10 mouse cellular contexts compared by ENCODE assay signal in genomic region chr8:108454561-108455311, GRCm38 (mm10).
A peak's percentile ranks its signal among the peaks of the same experiment; 100 is the strongest.
DNase-seq lines count a peak whose midpoint lies in the region; ATAC-seq and TF ChIP-seq lines count a peak whose summit lies in the region.
"Had no signal": no experiment of that assay in that cellular context is flagged by ENCODE, and none has a peak within 500 bp of the region (broad histone marks: within the 10 kb centered on the region; RNA-seq: fewer than 3 reads in every experiment).

No protein-coding gene starts in this region.

- ATAC-seq in embryonic facial prominence, embryonic 14.5 days (ENCODE audit: low read depth), result peak; percentile 55; the same call in 1 of the 2 replicates
- peak; percentile 70 for ATAC-seq in hindbrain, embryonic 16.5 days
- peak; percentile 76; the same call in 1 of the 2 replicates for ATAC-seq in midbrain, embryonic 14.5 days (ENCODE audit: low FRiP score, low TSS enrichment)

- 54% methylated on average over 18 of the region's 18 CpGs for WGBS in embryonic facial prominence, embryonic 14.5 days
- 15% methylated on average over 18 of the region's 18 CpGs for WGBS in hindbrain, embryonic 16.5 days
- 12% methylated on average over 18 of the region's 18 CpGs for WGBS in midbrain, embryonic 14.5 days
- 93% methylated on average over 18 of the region's 18 CpGs for WGBS in thymus, adult 2 months

- TF ChIP-seq POLR2A in thymus, adult 2 months (IDR thresholded peaks at IDR 0.05; ENCODE audit: control insufficient read depth, extremely low read depth, insufficient read depth, low read length, poor library complexity), result no peak

- no peak overlapping the region for H3K4me3 ChIP-seq in embryonic facial prominence, embryonic 14.5 days (ENCODE audit: low read depth, low read length)
- no peak overlapping the region for H3K4me3 ChIP-seq in hindbrain, embryonic 16.5 days (ENCODE audit: low read length)
- no peak overlapping the region for H3K4me3 ChIP-seq in midbrain, embryonic 14.5 days (replicated peaks; ENCODE audit: low read depth, low read length)
- H3K4me3 ChIP-seq in thymus, adult 2 months (ENCODE audit: control insufficient read depth, insufficient read depth, low read length), result no peak overlapping the region
- H3K4me3 ChIP-seq: embryonic facial prominence, embryonic 13.5 days had no signal

- H3K4me2 ChIP-seq in embryonic facial prominence, embryonic 14.5 days (ENCODE audit: low read depth, low read length), result no peak overlapping the region
- no peak overlapping the region; the same call in 1 of the 2 replicates for H3K4me2 ChIP-seq in hindbrain, embryonic 16.5 days (ENCODE audit: low read length)
- H3K4me2 ChIP-seq in midbrain, embryonic 14.5 days (ENCODE audit: low read length), result 0 out of 2 replicates have a peak overlapping the region, but pooled peaks have one; percentile 17
- H3K4me2 ChIP-seq: embryonic facial prominence, embryonic 13.5 days; liver, embryonic 11.5 days had no signal

- no peak overlapping the region for H3K27ac ChIP-seq in embryonic facial prominence, embryonic 14.5 days (replicated peaks; ENCODE audit: low read depth, low read length)
- H3K27ac ChIP-seq in hindbrain, embryonic 16.5 days (ENCODE audit: low read depth, low read length), result no peak overlapping the region
- peak overlapping the region; percentile 78 for H3K27ac ChIP-seq in midbrain, embryonic 14.5 days (replicated peaks; ENCODE audit: low read depth, low read length)
- no peak overlapping the region for H3K27ac ChIP-seq in thymus, adult 2 months (ENCODE audit: control insufficient read depth, insufficient read depth, low read length)
- H3K27ac ChIP-seq: embryonic facial prominence, embryonic 13.5 days had no signal

- H3K9me3 ChIP-seq in embryonic facial prominence, embryonic 14.5 days (ENCODE audit: control insufficient read depth, low read length), result peaks cover 13% of the 10 kb centered on the region
- H3K9me3 ChIP-seq in hindbrain, embryonic 16.5 days (ENCODE audit: control insufficient read depth, low read length), result peaks cover 8% of the 10 kb centered on the region
- H3K9me3 ChIP-seq in midbrain, embryonic 14.5 days (ENCODE audit: control insufficient read depth, low read length), result peaks cover 17% of the 10 kb centered on the region

- DNase-seq in embryo, embryonic 10 days (ENCODE audit: low spot score), result peak; percentile 51
- DNase-seq in embryonic facial prominence, embryonic 14.5 days (ENCODE audit: low spot score), result peak; percentile 25
- peak; percentile 73 for DNase-seq in midbrain, embryonic 14.5 days
- no peak for DNase-seq in kidney, postnatal 14 days
- no peak for DNase-seq in thymus, adult 2 months
- DNase-seq in spleen, postnatal 4 days (ENCODE audit: low spot score in 2 of 2), result no peak
- DNase-seq in adrenal gland, adult (ENCODE audit: inconsistent age in 2 of 2, low spot score in 1 of 2), result no peak

- TF ChIP-seq CTCF in thymus, adult 2 months (IDR thresholded peaks at IDR 0.05; ENCODE audit: borderline replicate concordance, control insufficient read depth, extremely low read depth, insufficient read depth, low read length, poor library complexity), result no peak

- no peaks in the 10 kb centered on the region for H3K4me1 ChIP-seq in embryonic facial prominence, embryonic 14.5 days (ENCODE audit: control insufficient read depth, insufficient read depth, low read length)
- peaks cover 10% of the 10 kb centered on the region for H3K4me1 ChIP-seq in hindbrain, embryonic 16.5 days (ENCODE audit: control insufficient read depth, insufficient read depth, low read depth, low read length)
- H3K4me1 ChIP-seq in midbrain, embryonic 14.5 days (ENCODE audit: control insufficient read depth, insufficient read depth, low read length), result peaks cover 24% of the 10 kb centered on the region
- no peaks in the 10 kb centered on the region for H3K4me1 ChIP-seq in thymus, adult 2 months (replicated peaks; ENCODE audit: control insufficient read depth, insufficient read depth, low read length)

- no peaks in the 10 kb centered on the region for H3K36me3 ChIP-seq in embryonic facial prominence, embryonic 14.5 days (ENCODE audit: control insufficient read depth, insufficient read depth, low read length)
- no peaks in the 10 kb centered on the region for H3K36me3 ChIP-seq in hindbrain, embryonic 16.5 days (ENCODE audit: control insufficient read depth, insufficient read depth, low read length)
- H3K36me3 ChIP-seq in midbrain, embryonic 14.5 days (ENCODE audit: control insufficient read depth, insufficient read depth, low read length), result no peaks in the 10 kb centered on the region
- no peaks in the 10 kb centered on the region for H3K36me3 ChIP-seq in thymus, adult 2 months (ENCODE audit: control insufficient read depth, insufficient read depth, low read length)
- H3K36me3 ChIP-seq: embryonic facial prominence, embryonic 13.5 days had no signal

- no peak overlapping the region for H3K9ac ChIP-seq in embryonic facial prominence, embryonic 14.5 days (ENCODE audit: low read depth, low read length)
- no peak overlapping the region for H3K9ac ChIP-seq in hindbrain, embryonic 16.5 days (ENCODE audit: low read depth, low read length)
- H3K9ac ChIP-seq in midbrain, embryonic 14.5 days (replicated peaks; ENCODE audit: low read length), result no peak overlapping the region
- H3K9ac ChIP-seq: embryonic facial prominence, embryonic 13.5 days had no signal

- H3K27me3 ChIP-seq in embryonic facial prominence, embryonic 14.5 days (replicated peaks; ENCODE audit: control insufficient read depth, insufficient read depth, low read length), result no peaks in the 10 kb centered on the region
- H3K27me3 ChIP-seq in hindbrain, embryonic 16.5 days (replicated peaks; ENCODE audit: control insufficient read depth, insufficient read depth, low read length), result no peaks in the 10 kb centered on the region
- no peaks in the 10 kb centered on the region for H3K27me3 ChIP-seq in midbrain, embryonic 14.5 days (ENCODE audit: control insufficient read depth, insufficient read depth, low read length)
- no peaks in the 10 kb centered on the region for H3K27me3 ChIP-seq in thymus, adult 2 months (ENCODE audit: control insufficient read depth, insufficient read depth, low read length)
- H3K27me3 ChIP-seq: embryonic facial prominence, embryonic 13.5 days had no signal

Comparison
In these comparisons a context has a peak if more than half of its experiments do, and no peak if none do; other contexts are left out.
1. DNase-seq: peak in embryo, embryonic 10 days (single experiment), embryonic facial prominence, embryonic 14.5 days (single experiment) and midbrain, embryonic 14.5 days (single experiment); none in kidney, postnatal 14 days (single experiment), thymus, adult 2 months (single experiment), spleen, postnatal 4 days (0 of 2) and adrenal gland, adult (0 of 2).
2. Peak in every context shown above with its lines, with median percentiles within 50 percentile points of each other: ATAC-seq.